20 mouse cellular contexts compared by ENCODE assay signal in the genomic region with DNA sequence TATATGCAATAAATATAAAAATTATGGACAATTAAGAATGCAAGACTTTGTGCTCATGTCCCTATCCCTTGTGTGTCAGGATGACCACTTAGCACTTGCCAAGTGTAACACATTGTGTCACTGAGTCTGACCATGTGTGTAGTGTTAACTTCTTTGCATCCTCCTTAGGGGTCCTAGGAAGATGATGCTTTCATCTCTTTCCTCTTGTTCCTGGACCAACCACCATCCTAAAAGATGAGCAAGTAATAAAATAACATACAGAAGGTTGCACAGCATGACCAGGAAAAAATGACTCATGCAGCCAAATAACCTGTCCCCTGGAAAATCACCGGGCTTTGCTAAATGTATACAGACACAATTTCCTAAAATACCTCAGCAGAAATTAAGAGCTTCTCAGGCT.
DNase-seq lines count a peak whose midpoint lies in the region; ATAC-seq lines count a peak whose summit lies in the region.
"Had no signal": no experiment of that assay in that cellular context is flagged by ENCODE, and none has a peak within 500 bp of the region (broad histone marks: within the 10 kb centered on the region; RNA-seq: fewer than 3 reads in every experiment).

No protein-coding gene starts in this region.

- H3K27me3 ChIP-seq in forebrain, embryonic 13.5 days = no peaks in the 10 kb centered on the region
- H3K27me3 ChIP-seq: embryonic facial prominence, embryonic 12.5 days; heart, embryonic 15.5 days had no signal

- H3K9me3 ChIP-seq in forebrain, embryonic 13.5 days (replicated peaks) = no peaks in the 10 kb centered on the region; the same call in 1 of the 2 replicates
- H3K9me3 ChIP-seq: embryonic facial prominence, embryonic 12.5 days; heart, embryonic 15.5 days; hindbrain, embryonic 10.5 days had no signal

- no peaks in the 10 kb centered on the region for H3K4me1 ChIP-seq in forebrain, embryonic 13.5 days
- H3K4me1 ChIP-seq: embryonic facial prominence, embryonic 12.5 days; heart, embryonic 15.5 days; hindbrain, embryonic 10.5 days had no signal

- no peak overlapping the region for H3K4me2 ChIP-seq in forebrain, embryonic 13.5 days
- H3K4me2 ChIP-seq: embryonic facial prominence, embryonic 12.5 days; heart, embryonic 11.5 days; heart, embryonic 15.5 days; hindbrain, embryonic 14.5 days had no signal

- WGBS in forebrain, embryonic 13.5 days = 97% methylated on average over 1 of the region's 1 CpGs

- H3K27ac ChIP-seq in forebrain, embryonic 13.5 days = no peak overlapping the region
- H3K27ac ChIP-seq: embryonic facial prominence, embryonic 12.5 days; heart, adult 2 months; heart, embryonic 15.5 days; hindbrain, embryonic 10.5 days; hindbrain, embryonic 14.5 days had no signal

- ATAC-seq in forebrain, embryonic 13.5 days = no peak
- ATAC-seq: forebrain, embryonic 16.5 days; intestine, embryonic 16.5 days had no signal

- no peaks in the 10 kb centered on the region for H3K36me3 ChIP-seq in forebrain, embryonic 13.5 days (ENCODE audit: poor library complexity, severe bottlenecking)
- H3K36me3 ChIP-seq: embryonic facial prominence, embryonic 12.5 days; heart, embryonic 15.5 days; hindbrain, embryonic 10.5 days had no signal

- no peak overlapping the region for H3K9ac ChIP-seq in forebrain, embryonic 13.5 days
- H3K9ac ChIP-seq: embryonic facial prominence, embryonic 12.5 days; heart, embryonic 15.5 days; hindbrain, embryonic 14.5 days had no signal

- H3K4me3 ChIP-seq in forebrain, embryonic 13.5 days = no peak overlapping the region
- H3K4me3 ChIP-seq: embryonic facial prominence, embryonic 12.5 days; heart, adult 2 months; heart, embryonic 15.5 days; hindbrain, embryonic 10.5 days had no signal

- peak; percentile 57 for DNase-seq in cerebellum, adult 11 months
- peak; percentile 77 to 78 for DNase-seq in cerebellum, adult 18-20 months
- DNase-seq in cerebellum, adult 9-11 months = peak; percentile 88
- DNase-seq in cerebellum, postnatal 36 days = peak; percentile 53 to 76
- no peak for DNase-seq in kidney, adult 18-20 months
- no peak for DNase-seq in heart, postnatal 4 days
- DNase-seq: adrenal gland, adult 8-10 months; adrenal gland, postnatal 36 days; gastrocnemius, postnatal 14 days; heart, adult 2 months; heart, postnatal 14 days; kidney, adult 8-10 months had no signal

Comparison
In these comparisons a context has a peak if more than half of its experiments do, and no peak if none do; other contexts are left out.
1. DNase-seq: peak in cerebellum, adult 11 months (single experiment), cerebellum, adult 18-20 months (2 of 2), cerebellum, adult 9-11 months (single experiment) and cerebellum, postnatal 36 days (2 of 2); none in kidney, adult 18-20 months (single experiment) and heart, postnatal 4 days (single experiment).